Mouse (Mus musculus) layer of hippocampus, adult 9-10 months (tissue): ENCODE results near the gene Lrch4.

Source experiments
- DNase-seq: peaks from one replicate; pipeline ENCODE4 v3.0.0; 2022; ENCODE audit warnings: low spot score

Lrch4 gene

DNA sequence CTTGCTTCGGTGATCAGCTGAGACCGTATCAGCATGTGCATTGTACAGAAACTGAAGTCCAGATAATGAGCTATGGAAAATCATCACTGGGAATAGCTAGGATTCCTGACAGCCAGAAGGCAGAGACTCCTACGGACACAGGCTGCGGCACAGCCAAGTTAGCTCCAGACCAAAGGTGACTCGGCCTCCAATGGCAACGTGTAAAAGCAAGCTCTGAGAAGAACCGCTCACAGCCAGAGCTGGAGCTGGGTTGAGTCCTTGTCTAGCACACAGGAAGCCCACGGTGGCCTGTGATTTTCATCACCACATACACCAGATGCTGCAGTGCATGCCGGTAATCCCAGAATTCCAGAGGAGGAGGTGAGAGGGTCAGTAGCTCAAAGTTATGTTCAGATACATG is 61.6 kb downstream of the Lrch4 start:
- DNase-seq = no peak
